Mouse (Mus musculus) forebrain, embryonic 14.5 days (tissue): ENCODE measurements around the gene Hist2h2ac. TPM values are rescaled to one million over a fixed set of nuclear protein-coding genes. Genes with fewer than 3 reads are reported as not detected.
"Not testable (repeated sequence)": the region's sequence is repeated elsewhere in the genome, so short reads cannot be mapped to it uniquely, and the experiment has no call there.

ENCODE experiments used
- ATAC-seq: fragments of 200-750 bp; cut with Nextera tagmentation; 2 replicates; pipeline ENCODE4 v1.8.0; 2017; ENCODE audit warnings: mild to moderate bottlenecking, moderate library complexity
- DNase-seq: peaks from one replicate; pipeline ENCODE4 v3.0.0-alpha.2; 2015; ENCODE audit warnings: low spot score
- H3K27ac ChIP-seq: fragments of 300-500 bp; sonication (generic); 2 replicates; pipeline ENCODE4 v1.5.1; 2014; ENCODE audit warnings: low read depth, mild to moderate bottlenecking, control low read depth, low read length, moderate library complexity
- H3K27me3 ChIP-seq: fragments of 300-500 bp; sonication (generic); replicated peaks from 2 replicates; pipeline ENCODE4 v1.6.1; 2014; ENCODE audit warnings: low read length, control low read depth, mixed read lengths; ENCODE audit not compliant: control insufficient read depth, insufficient read depth
- H3K36me3 ChIP-seq: fragments of 300-500 bp; sonication (generic); 2 replicates; pipeline ENCODE4 v1.6.1; 2014; ENCODE audit warnings: low read length, control low read depth; ENCODE audit not compliant: control insufficient read depth, insufficient read depth
- H3K4me1 ChIP-seq: fragments of 300-500 bp; sonication (generic); 2 replicates; pipeline ENCODE4 v1.6.1; 2014; ENCODE audit warnings: antibody characterized with exemption, low read length, control low read depth; ENCODE audit not compliant: control insufficient read depth, insufficient read depth
- H3K4me2 ChIP-seq: fragments of 300-500 bp; sonication (generic); 2 replicates; pipeline ENCODE4 v1.6.1; 2014; ENCODE audit warnings: mild to moderate bottlenecking, control low read depth, low read length
- H3K4me3 ChIP-seq: fragments of 300-500 bp; sonication (generic); 2 replicates; pipeline ENCODE4 v1.5.1; 2014; ENCODE audit warnings: low read depth, low read length, control low read depth
- H3K9ac ChIP-seq: fragments of 300-500 bp; sonication (generic); 2 replicates; pipeline ENCODE4 v1.6.1; 2014; ENCODE audit warnings: mild to moderate bottlenecking, low read length, control low read depth, moderate library complexity
- H3K9me3 ChIP-seq: fragments of 300-500 bp; sonication (generic); replicated peaks from 2 replicates; pipeline ENCODE4 v1.6.1; 2016; ENCODE audit warnings: low read length, control low read depth, mixed read lengths; ENCODE audit not compliant: control insufficient read depth
- WGBS: fragments of 180-500 bp; shearing (Covaris S2); extraction: QIAGEN DNeasy Blood & Tissue Kit; methylation state at CpG from one replicate; pipeline ENCODE4 v1.1.7; 2014; 5-methylcytosine and 5-hydroxymethylcytosine counted together
- polyA plus RNA-seq: library from polyadenylated mRNA; unstranded; fragments of >200 nt; fragmentation: Nextera tagmentation; extraction: Ambion mirVana; gene quantifications from 2 replicates; pipeline ENCODE4 v1.2.1, GENCODE M21; 2014

Hist2h2ac gene
- polyA plus RNA-seq, 1 experiment from 2014 or later, result 7.5 TPM

GRCm38 (mm10) chr3:96198601-96199251 is 22.0 kb downstream of the Hist2h2ac start:
- H3K9ac ChIP-seq, H3K9me3 ChIP-seq, H3K4me1 ChIP-seq, ATAC-seq, DNase-seq, H3K27me3 ChIP-seq, H3K4me3 ChIP-seq, H3K36me3 ChIP-seq, H3K27ac ChIP-seq: not testable (repeated sequence)
- H3K4me2 ChIP-seq, result peak overlapping the region; percentile 98; the same call in 1 of the 2 replicates
- 22% methylated on average over 6 of the region's 8 CpGs for WGBS

- H3K9me3 ChIP-seq, result no peaks in the 10 kb centered on the region
- H3K4me2 ChIP-seq, result peak overlapping the region; percentile 98
- no peak overlapping the region for H3K27ac ChIP-seq
- peak overlapping the region; percentile 71 for H3K4me3 ChIP-seq
- no peaks in the 10 kb centered on the region for H3K27me3 ChIP-seq
- peak; percentile 22 for DNase-seq
- ATAC-seq, result peak; percentile 11; the same call in 1 of the 2 replicates
- peaks cover 7% of the 10 kb centered on the region; the same call in 1 of the 2 replicates for H3K4me1 ChIP-seq
- H3K36me3 ChIP-seq, result peaks cover 12% of the 10 kb centered on the region; the same call in 1 of the 2 replicates
- 3% methylated on average over 6 of the region's 6 CpGs for WGBS
- H3K9ac ChIP-seq, result peak overlapping the region; percentile 91
Observed at GRCm38 (mm10) chr3:96198181-96198580, 22.5 kb downstream of the Hist2h2ac start.

GRCm38 (mm10) chr3:96197129-96197749 is 23.4 kb downstream of the Hist2h2ac start:
- peak overlapping the region; percentile 91 for H3K9ac ChIP-seq
- H3K36me3 ChIP-seq, result peaks cover 14% of the 10 kb centered on the region
- DNase-seq (peak; percentile 97), ATAC-seq (peak; percentile 97)
- peak overlapping the region; percentile 97 for H3K27ac ChIP-seq
- H3K27me3 ChIP-seq, result no peaks in the 10 kb centered on the region
- peaks cover 7% of the 10 kb centered on the region; the same call in 1 of the 2 replicates for H3K4me1 ChIP-seq
- H3K9me3 ChIP-seq, result no peaks in the 10 kb centered on the region
- WGBS, result under 1% methylated on average over 50 of the region's 50 CpGs
- H3K4me2 ChIP-seq, result peak overlapping the region; percentile 98
- peak overlapping the region; percentile 71 for H3K4me3 ChIP-seq

- H3K4me1 ChIP-seq, result peaks cover 7% of the 10 kb centered on the region; the same call in 1 of the 2 replicates
- H3K4me2 ChIP-seq, result peak overlapping the region; percentile 98
- H3K36me3 ChIP-seq, result peaks cover 16% of the 10 kb centered on the region
- DNase-seq (no peak), ATAC-seq (0 out of 2 replicates have a peak, but pooled peaks have one; percentile 0)
- peak overlapping the region; percentile 71 for H3K4me3 ChIP-seq
- peak overlapping the region; percentile 91 for H3K9ac ChIP-seq
- no peaks in the 10 kb centered on the region for H3K9me3 ChIP-seq
- peak overlapping the region; percentile 97 for H3K27ac ChIP-seq
- WGBS, result 18% methylated on average over 27 of the region's 27 CpGs
- H3K27me3 ChIP-seq, result no peaks in the 10 kb centered on the region
Observed at GRCm38 (mm10) chr3:96196437-96197128, 24.1 kb downstream of the Hist2h2ac start.

- ATAC-seq (no peak), DNase-seq (no peak)
- Histone ChIP-seq H3K4me2 (no peak overlapping the region), H3K9me3 (no peaks in the 10 kb centered on the region), H3K4me3 (no peak overlapping the region), H3K27me3 (no peaks in the 10 kb centered on the region), H3K27ac (no peak overlapping the region), H3K4me1 (peaks cover 7% of the 10 kb centered on the region; the same call in 1 of the 2 replicates), H3K9ac (no peak overlapping the region), H3K36me3 (peaks cover 18% of the 10 kb centered on the region)
- WGBS, result 95% methylated on average over 11 of the region's 11 CpGs
Observed at GRCm38 (mm10) chr3:96195616-96196313, 24.9 kb downstream of the Hist2h2ac start.

GRCm38 (mm10) chr3:96194966-96195365 is 25.7 kb downstream of the Hist2h2ac start:
- ATAC-seq, result no peak
- DNase-seq, result no peak
- Histone ChIP-seq H3K36me3 (peaks cover 26% of the 10 kb centered on the region), H3K27me3 (no peaks in the 10 kb centered on the region), H3K4me1 (peaks cover 7% of the 10 kb centered on the region; the same call in 1 of the 2 replicates), H3K9ac (no peak overlapping the region), H3K4me2 (no peak overlapping the region), H3K4me3 (no peak overlapping the region), H3K27ac (no peak overlapping the region), H3K9me3 (no peaks in the 10 kb centered on the region)
- 85% methylated on average over 10 of the region's 10 CpGs for WGBS

GRCm38 (mm10) chr3:96192977-96193376 is 27.7 kb downstream of the Hist2h2ac start:
- no peaks in the 10 kb centered on the region for H3K9me3 ChIP-seq
- peaks cover 5% of the 10 kb centered on the region; the same call in 1 of the 2 replicates for H3K4me1 ChIP-seq
- 67% methylated on average over 12 of the region's 12 CpGs for WGBS
- no peak overlapping the region for H3K4me3 ChIP-seq
- H3K27ac ChIP-seq, result no peak overlapping the region
- no peak for ATAC-seq
- no peak overlapping the region for H3K9ac ChIP-seq
- H3K4me2 ChIP-seq, result no peak overlapping the region
- DNase-seq, result no peak
- H3K27me3 ChIP-seq, result no peaks in the 10 kb centered on the region
- peaks cover 40% of the 10 kb centered on the region for H3K36me3 ChIP-seq

GRCm38 (mm10) chr3:96182382-96182776 is 38.3 kb downstream of the Hist2h2ac start:
- H3K27me3 ChIP-seq, result no peaks in the 10 kb centered on the region
- H3K9ac ChIP-seq, result peak overlapping the region; percentile 80
- H3K4me1 ChIP-seq, result peaks cover 17% of the 10 kb centered on the region
- peaks cover 25% of the 10 kb centered on the region for H3K36me3 ChIP-seq
- H3K9me3 ChIP-seq, result no peaks in the 10 kb centered on the region
- 42% methylated on average over 4 of the region's 4 CpGs for WGBS
- DNase-seq (peak; percentile 2), ATAC-seq (no peak)
- H3K4me3 ChIP-seq, result peak overlapping the region; percentile 53
- H3K4me2 ChIP-seq, result peak overlapping the region; percentile 69
- no peak overlapping the region; the same call in 1 of the 2 replicates for H3K27ac ChIP-seq
